ENCODE assay signal across 20 mouse cellular contexts in genomic region chr10:40450171-40450570, GRCm38 (mm10).
"Had no signal": no experiment of that assay in that cellular context is flagged by ENCODE, and none has a peak within 500 bp of the region (broad histone marks: within the 10 kb centered on the region; RNA-seq: fewer than 3 reads in every experiment).

No protein-coding gene starts in this region.

- ATAC-seq: hindbrain, postnatal 0 days; intestine, embryonic 16.5 days had no signal

- H3K4me1 ChIP-seq: limb, embryonic 15.5 days had no signal

- H3K36me3 ChIP-seq: heart, embryonic 10.5 days; heart, embryonic 12.5 days; hindbrain, embryonic 13.5 days; hindbrain, embryonic 15.5 days; kidney, embryonic 15.5 days; limb, embryonic 15.5 days had no signal

- H3K9me3 ChIP-seq: heart, embryonic 10.5 days; heart, embryonic 12.5 days; hindbrain, embryonic 13.5 days; hindbrain, embryonic 15.5 days; kidney, embryonic 15.5 days; limb, embryonic 13.5 days; limb, embryonic 15.5 days had no signal

- H3K27me3 ChIP-seq: heart, embryonic 12.5 days; hindbrain, embryonic 13.5 days; hindbrain, embryonic 15.5 days; kidney, embryonic 15.5 days; limb, embryonic 13.5 days; limb, embryonic 15.5 days had no signal

- DNase-seq: gastrocnemius, postnatal 14 days; gastrocnemius, postnatal 36 days; heart, adult 18-20 months; heart, postnatal 10 days; kidney, adult 11 months; kidney, adult 2 months; kidney, adult 9 months; kidney, postnatal 14 days; kidney, postnatal 36 days; left cerebral cortex, postnatal 4 days had no signal

- H3K4me3 ChIP-seq: heart, embryonic 10.5 days; heart, embryonic 12.5 days; hindbrain, embryonic 13.5 days; hindbrain, embryonic 15.5 days; kidney, embryonic 15.5 days; limb, embryonic 13.5 days; limb, embryonic 15.5 days had no signal

- H3K27ac ChIP-seq: heart, embryonic 10.5 days; hindbrain, embryonic 13.5 days; hindbrain, embryonic 15.5 days; hindbrain, postnatal 0 days; kidney, embryonic 15.5 days; kidney, postnatal 0 days; limb, embryonic 13.5 days; limb, embryonic 15.5 days had no signal
